Mouse (Mus musculus): Measurements from ENCODE around the gene Cep41. TPM values are rescaled to one million over a fixed set of nuclear protein-coding genes. Genes with fewer than 3 reads are reported as not detected.

The Cep41 gene
- polyA plus RNA-seq, 1 experiment from 2014 or later, result 14.2 TPM

DNA sequence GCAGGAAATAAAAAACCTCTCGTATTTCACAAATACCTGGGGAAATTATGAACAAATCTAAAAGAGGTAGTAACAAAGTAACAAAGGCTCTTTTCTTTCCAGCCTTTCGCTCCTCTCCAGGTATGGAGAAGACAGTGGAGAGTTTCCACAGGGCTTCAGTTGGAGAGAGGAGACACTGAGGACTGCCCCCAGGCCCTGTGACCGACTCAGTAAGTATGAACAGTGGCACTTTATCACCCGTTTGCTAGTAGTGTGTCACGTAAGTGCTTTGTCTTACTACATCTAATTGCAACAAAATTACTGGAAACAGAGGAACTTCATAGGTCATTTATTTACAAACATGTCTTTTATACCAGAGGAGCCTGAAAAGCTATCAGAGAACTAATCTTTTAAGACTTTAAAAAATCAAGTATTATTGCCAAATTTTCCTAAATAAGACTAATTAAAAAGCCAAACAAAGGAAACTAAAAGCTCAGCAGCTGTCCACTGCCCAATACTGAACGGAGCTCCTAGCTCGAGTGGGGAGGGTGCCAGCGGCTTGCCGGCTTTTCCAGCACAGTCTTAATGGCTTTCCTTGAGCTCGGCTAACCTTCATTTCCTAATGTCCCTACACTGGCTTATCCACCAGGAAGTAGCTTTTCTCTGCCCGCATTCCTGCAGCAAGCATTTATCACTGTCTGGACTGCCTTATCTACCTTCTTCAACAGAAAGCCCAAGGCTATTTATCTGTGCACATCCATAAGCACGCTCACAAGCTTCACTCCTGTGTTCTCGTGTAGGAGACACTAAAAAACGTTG lies 19.6 kb downstream of the Cep41 start:
- Histone ChIP-seq H3K9me3 (ENCODE audit: control insufficient read depth, low read length) (no peaks in the 10 kb centered on the region), H3K4me3 (replicated peaks; ENCODE audit: low read depth, low read length) (no peak overlapping the region), H3K27me3 (ENCODE audit: control insufficient read depth, insufficient read depth, low read length) (no peaks in the 10 kb centered on the region), H3K9ac (replicated peaks; ENCODE audit: low read length) (peak overlapping the region; percentile 36), H3K4me2 (ENCODE audit: low read length) (peak overlapping the region; percentile 38), H3K4me1 (ENCODE audit: control insufficient read depth, insufficient read depth, low read length) (peaks cover 47% of the 10 kb centered on the region), H3K36me3 (ENCODE audit: control insufficient read depth, insufficient read depth, low read length) (no peaks in the 10 kb centered on the region), H3K27ac (replicated peaks; ENCODE audit: low read depth, low read length) (peak overlapping the region; percentile 91)
- 33% methylated on average over 14 of the region's 14 CpGs for WGBS
- no peak for ATAC-seq (ENCODE audit: low FRiP score, low TSS enrichment)
- peak; percentile 68 for DNase-seq

DNA sequence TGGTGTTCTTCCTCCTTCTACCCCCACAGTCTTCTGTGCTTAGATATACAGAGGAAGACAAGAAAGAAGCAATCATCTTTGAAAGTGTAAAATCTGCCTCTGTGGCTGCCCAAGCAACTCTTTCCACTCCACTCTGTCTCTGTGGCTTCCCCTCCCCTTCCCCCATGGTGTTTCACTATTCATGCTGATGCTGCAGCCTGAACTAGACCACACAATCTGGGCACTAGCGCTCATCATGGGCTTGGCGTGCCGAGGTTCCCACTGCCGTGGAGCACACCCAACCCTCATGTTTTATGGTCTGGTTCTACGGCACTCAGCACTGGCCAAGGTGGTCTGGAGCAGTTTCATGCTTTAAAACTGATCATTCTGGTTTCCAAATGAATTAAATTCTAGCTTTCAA lies 21.9 kb downstream of the Cep41 start:
- no peak for DNase-seq
- 0 out of 2 replicates have a peak overlapping the region, but pooled peaks have one; percentile 13 for H3K27ac ChIP-seq (replicated peaks; ENCODE audit: low read depth, low read length)

DNA sequence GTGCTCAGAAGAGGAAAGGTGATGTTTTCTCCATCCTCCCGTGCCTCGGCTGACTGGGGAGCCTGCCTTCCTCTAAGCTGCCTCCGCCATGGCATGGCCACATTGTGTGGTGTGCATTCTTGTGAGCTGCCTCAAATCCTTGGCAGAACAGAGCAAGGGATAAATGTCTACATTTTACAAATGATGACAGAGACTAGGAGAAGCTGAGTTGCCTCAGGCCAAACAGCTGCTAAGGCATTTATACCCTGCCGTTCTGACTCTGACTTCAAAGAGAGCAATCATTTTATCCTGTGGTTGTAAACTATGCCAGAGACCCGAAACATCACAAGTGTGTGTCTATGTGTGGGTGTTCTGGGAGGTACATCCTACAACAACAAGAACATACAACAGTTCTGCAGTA lies 26.0 kb downstream of the Cep41 start:
- Histone ChIP-seq H3K9ac (replicated peaks; ENCODE audit: low read length) (no peak overlapping the region), H3K4me1 (ENCODE audit: control insufficient read depth, insufficient read depth, low read length) (peaks cover 12% of the 10 kb centered on the region), H3K4me3 (replicated peaks; ENCODE audit: low read depth, low read length) (no peak overlapping the region), H3K36me3 (ENCODE audit: control insufficient read depth, insufficient read depth, low read length) (no peaks in the 10 kb centered on the region), H3K27me3 (ENCODE audit: control insufficient read depth, insufficient read depth, low read length) (no peaks in the 10 kb centered on the region), H3K27ac (replicated peaks; ENCODE audit: low read depth, low read length) (peak overlapping the region; percentile 37; the same call in 1 of the 2 replicates), H3K4me2 (ENCODE audit: low read length) (no peak overlapping the region), H3K9me3 (ENCODE audit: control insufficient read depth, low read length) (no peaks in the 10 kb centered on the region)
- 29% methylated on average over 5 of the region's 5 CpGs for WGBS
- peak; percentile 64 for DNase-seq
- ATAC-seq (ENCODE audit: low FRiP score, low TSS enrichment), result no peak

More for the DNA sequence above, 21.9 kb downstream of the Cep41 start:
- ATAC-seq (ENCODE audit: low FRiP score, low TSS enrichment), result no peak
- Histone ChIP-seq H3K4me3 (replicated peaks; ENCODE audit: low read depth, low read length) (no peak overlapping the region), H3K27me3 (ENCODE audit: control insufficient read depth, insufficient read depth, low read length) (no peaks in the 10 kb centered on the region), H3K9ac (replicated peaks; ENCODE audit: low read length) (no peak overlapping the region), H3K4me1 (ENCODE audit: control insufficient read depth, insufficient read depth, low read length) (peaks cover 40% of the 10 kb centered on the region), H3K4me2 (ENCODE audit: low read length) (no peak overlapping the region), H3K36me3 (ENCODE audit: control insufficient read depth, insufficient read depth, low read length) (no peaks in the 10 kb centered on the region), H3K9me3 (ENCODE audit: control insufficient read depth, low read length) (no peaks in the 10 kb centered on the region)
- WGBS, result 82% methylated on average over 5 of the region's 5 CpGs

DNA sequence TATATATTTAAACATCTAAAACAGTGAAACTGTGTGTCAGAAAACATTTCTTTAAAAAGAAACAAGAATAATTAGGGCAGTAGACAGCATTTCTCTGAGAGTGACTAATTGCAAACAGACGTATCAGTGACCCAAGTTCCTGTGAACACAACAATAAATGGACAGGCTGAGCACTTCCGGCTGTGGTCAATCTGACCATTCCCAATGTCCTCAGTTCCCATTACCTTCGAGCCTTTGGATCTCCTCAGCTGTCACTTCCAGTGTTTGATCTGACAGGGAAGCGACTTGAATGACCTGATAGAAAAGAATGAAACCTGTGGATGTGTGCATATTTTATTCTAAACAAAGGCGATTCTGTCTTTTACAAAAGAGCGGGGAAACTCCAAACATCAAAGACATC lies 27.5 kb downstream of the Cep41 start:
- Histone ChIP-seq H3K9ac (replicated peaks; ENCODE audit: low read length) (no peak overlapping the region), H3K4me2 (ENCODE audit: low read length) (no peak overlapping the region), H3K4me3 (replicated peaks; ENCODE audit: low read depth, low read length) (no peak overlapping the region), H3K36me3 (ENCODE audit: control insufficient read depth, insufficient read depth, low read length) (no peaks in the 10 kb centered on the region), H3K4me1 (ENCODE audit: control insufficient read depth, insufficient read depth, low read length) (peaks cover 16% of the 10 kb centered on the region), H3K9me3 (ENCODE audit: control insufficient read depth, low read length) (no peaks in the 10 kb centered on the region), H3K27ac (replicated peaks; ENCODE audit: low read depth, low read length) (no peak overlapping the region), H3K27me3 (ENCODE audit: control insufficient read depth, insufficient read depth, low read length) (no peaks in the 10 kb centered on the region)
- ATAC-seq (ENCODE audit: low FRiP score, low TSS enrichment) (no peak), DNase-seq (no peak)
- 25% methylated on average over 6 of the region's 6 CpGs for WGBS

DNA sequence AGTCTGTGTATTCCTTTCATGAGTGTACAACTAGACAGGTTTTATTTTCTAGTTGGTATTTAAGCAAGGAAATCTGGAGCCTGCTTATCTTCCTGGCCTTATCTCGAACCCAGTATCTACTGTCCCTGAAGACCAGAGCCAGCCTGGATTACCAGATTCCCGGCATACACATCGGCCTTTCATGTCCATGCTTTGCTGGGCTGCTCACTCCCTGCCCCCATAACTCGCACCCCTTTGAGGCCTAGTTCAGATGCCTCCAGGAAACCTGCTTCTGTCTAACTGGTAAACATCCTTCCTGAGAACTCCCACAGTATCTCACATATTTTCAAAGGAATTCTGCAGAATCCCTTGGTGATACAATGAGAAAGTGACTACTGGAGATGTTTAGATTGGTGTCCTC lies 28.3 kb downstream of the Cep41 start:
- DNase-seq, result no peak
- H3K27me3 ChIP-seq (ENCODE audit: control insufficient read depth, insufficient read depth, low read length), result no peaks in the 10 kb centered on the region
- peaks cover 16% of the 10 kb centered on the region for H3K4me1 ChIP-seq (ENCODE audit: control insufficient read depth, insufficient read depth, low read length)
- H3K4me2 ChIP-seq (ENCODE audit: low read length), result no peak overlapping the region
- H3K36me3 ChIP-seq (ENCODE audit: control insufficient read depth, insufficient read depth, low read length), result no peaks in the 10 kb centered on the region
- H3K4me3 ChIP-seq (replicated peaks; ENCODE audit: low read depth, low read length), result no peak overlapping the region
- no peak overlapping the region for H3K9ac ChIP-seq (replicated peaks; ENCODE audit: low read length)
- WGBS, result 52% methylated on average over 4 of the region's 4 CpGs
- no peak overlapping the region; the same call in 1 of the 2 replicates for H3K27ac ChIP-seq (replicated peaks; ENCODE audit: low read depth, low read length)
- H3K9me3 ChIP-seq (ENCODE audit: control insufficient read depth, low read length), result no peaks in the 10 kb centered on the region
- no peak for ATAC-seq (ENCODE audit: low FRiP score, low TSS enrichment)

GRCm38 (mm10) chr6:30664776-30665175 lies 28.8 kb downstream of the Cep41 start:
- no peak overlapping the region for H3K4me2 ChIP-seq (ENCODE audit: low read length)
- no peaks in the 10 kb centered on the region for H3K9me3 ChIP-seq (ENCODE audit: control insufficient read depth, low read length)
- 29% methylated on average over 6 of the region's 6 CpGs for WGBS
- H3K27me3 ChIP-seq (ENCODE audit: control insufficient read depth, insufficient read depth, low read length), result no peaks in the 10 kb centered on the region
- no peak overlapping the region for H3K9ac ChIP-seq (replicated peaks; ENCODE audit: low read length)
- H3K36me3 ChIP-seq (ENCODE audit: control insufficient read depth, insufficient read depth, low read length), result no peaks in the 10 kb centered on the region
- H3K27ac ChIP-seq (replicated peaks; ENCODE audit: low read depth, low read length), result peak overlapping the region; percentile 37
- ATAC-seq (ENCODE audit: low FRiP score, low TSS enrichment) (no peak), DNase-seq (no peak)
- H3K4me1 ChIP-seq (ENCODE audit: control insufficient read depth, insufficient read depth, low read length), result peaks cover 16% of the 10 kb centered on the region
- no peak overlapping the region for H3K4me3 ChIP-seq (replicated peaks; ENCODE audit: low read depth, low read length)

- Histone ChIP-seq H3K9ac (replicated peaks; ENCODE audit: low read length) (no peak overlapping the region), H3K4me2 (ENCODE audit: low read length) (no peak overlapping the region), H3K4me3 (replicated peaks; ENCODE audit: low read depth, low read length) (no peak overlapping the region), H3K4me1 (ENCODE audit: control insufficient read depth, insufficient read depth, low read length) (peaks cover 26% of the 10 kb centered on the region), H3K36me3 (ENCODE audit: control insufficient read depth, insufficient read depth, low read length) (no peaks in the 10 kb centered on the region), H3K27ac (replicated peaks; ENCODE audit: low read depth, low read length) (no peak overlapping the region), H3K27me3 (ENCODE audit: control insufficient read depth, insufficient read depth, low read length) (no peaks in the 10 kb centered on the region), H3K9me3 (ENCODE audit: control insufficient read depth, low read length) (no peaks in the 10 kb centered on the region)
- WGBS, result 79% methylated on average over 9 of the region's 9 CpGs
- no peak for ATAC-seq (ENCODE audit: low FRiP score, low TSS enrichment)
- DNase-seq, result no peak
Measured at GRCm38 (mm10) chr6:30658619-30659018, 34.9 kb downstream of the Cep41 start.

GRCm38 (mm10) chr6:30657279-30657678 lies 36.3 kb downstream of the Cep41 start:
- no peaks in the 10 kb centered on the region for H3K36me3 ChIP-seq (ENCODE audit: control insufficient read depth, insufficient read depth, low read length)
- DNase-seq (no peak), ATAC-seq (ENCODE audit: low FRiP score, low TSS enrichment) (no peak)
- no peak overlapping the region for H3K27ac ChIP-seq (replicated peaks; ENCODE audit: low read depth, low read length)
- WGBS, result 95% methylated on average over 12 of the region's 12 CpGs
- no peak overlapping the region for H3K9ac ChIP-seq (replicated peaks; ENCODE audit: low read length)
- H3K4me1 ChIP-seq (ENCODE audit: control insufficient read depth, insufficient read depth, low read length), result peaks cover 28% of the 10 kb centered on the region
- H3K27me3 ChIP-seq (ENCODE audit: control insufficient read depth, insufficient read depth, low read length), result no peaks in the 10 kb centered on the region
- no peaks in the 10 kb centered on the region for H3K9me3 ChIP-seq (ENCODE audit: control insufficient read depth, low read length)
- H3K4me2 ChIP-seq (ENCODE audit: low read length), result no peak overlapping the region
- H3K4me3 ChIP-seq (replicated peaks; ENCODE audit: low read depth, low read length), result no peak overlapping the region

- DNase-seq, result no peak
- Histone ChIP-seq H3K4me1 (ENCODE audit: control insufficient read depth, insufficient read depth, low read length) (peaks cover 25% of the 10 kb centered on the region), H3K27ac (replicated peaks; ENCODE audit: low read depth, low read length) (peak overlapping the region; percentile 79), H3K27me3 (ENCODE audit: control insufficient read depth, insufficient read depth, low read length) (no peaks in the 10 kb centered on the region), H3K4me2 (ENCODE audit: low read length) (no peak overlapping the region), H3K9ac (replicated peaks; ENCODE audit: low read length) (peak overlapping the region; percentile 4; the same call in 1 of the 2 replicates), H3K9me3 (ENCODE audit: control insufficient read depth, low read length) (no peaks in the 10 kb centered on the region), H3K36me3 (ENCODE audit: control insufficient read depth, insufficient read depth, low read length) (no peaks in the 10 kb centered on the region), H3K4me3 (replicated peaks; ENCODE audit: low read depth, low read length) (no peak overlapping the region)
- no peak for ATAC-seq (ENCODE audit: low FRiP score, low TSS enrichment)
- WGBS, result 68% methylated on average over 3 of the region's 3 CpGs
Measured at GRCm38 (mm10) chr6:30654932-30655331, 38.6 kb downstream of the Cep41 start.
